8 mouse cellular contexts compared by ENCODE assay signal in the genomic region with DNA sequence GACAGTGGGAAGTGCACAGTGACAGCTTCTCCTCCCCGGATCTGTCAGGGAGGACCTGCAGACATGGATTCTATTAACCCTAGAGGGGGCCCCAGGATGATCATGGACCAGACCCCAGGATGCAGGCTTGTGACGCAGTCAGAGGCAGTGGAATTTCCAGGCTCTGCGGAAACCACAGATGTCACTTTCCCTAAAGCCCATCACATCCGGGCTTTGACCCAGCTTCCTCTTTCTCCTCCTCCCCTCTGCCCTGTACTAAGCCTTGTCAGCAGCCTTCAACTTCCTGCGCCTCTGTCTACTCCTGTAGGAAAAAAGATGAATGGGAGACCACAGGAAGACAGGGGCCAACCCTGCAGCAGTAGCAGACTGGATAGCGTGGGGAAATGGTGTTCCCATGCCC. TPM values are rescaled to one million over a fixed set of nuclear protein-coding genes. Genes with fewer than 3 reads are reported as not detected.
DNase-seq lines count a peak whose midpoint lies in the region; ATAC-seq and TF ChIP-seq lines count a peak whose summit lies in the region.

No protein-coding gene starts in this region.

- H3K36me3 ChIP-seq in forebrain, embryonic 13.5 days (ENCODE audit: poor library complexity, severe bottlenecking), result no peaks in the 10 kb centered on the region
- H3K36me3 ChIP-seq in intestine, embryonic 16.5 days (ENCODE audit: control insufficient read depth, insufficient read depth, low read length), result no peaks in the 10 kb centered on the region

- ATAC-seq in forebrain, embryonic 13.5 days, result no peak
- no peak for ATAC-seq in intestine, embryonic 16.5 days

- peak overlapping the region; percentile 34 for H3K9ac ChIP-seq in forebrain, embryonic 13.5 days
- no peak overlapping the region for H3K9ac ChIP-seq in intestine, embryonic 16.5 days (ENCODE audit: low read depth, low read length)

- peak overlapping the region; percentile 11; the same call in 1 of the 2 replicates for H3K4me3 ChIP-seq in forebrain, embryonic 13.5 days
- no peak overlapping the region for H3K4me3 ChIP-seq in intestine, embryonic 16.5 days (ENCODE audit: low read length)
- H3K4me3 ChIP-seq in lung, adult 2 months (replicated peaks; ENCODE audit: extremely low read depth, low read depth, low read length), result peak overlapping the region; percentile 16
- H3K4me3 ChIP-seq in olfactory bulb, adult 2 months (ENCODE audit: insufficient read depth, low read depth, low read length), result peak overlapping the region; percentile 8

- no peaks in the 10 kb centered on the region for H3K9me3 ChIP-seq in forebrain, embryonic 13.5 days (replicated peaks)
- no peaks in the 10 kb centered on the region for H3K9me3 ChIP-seq in intestine, embryonic 16.5 days (ENCODE audit: control insufficient read depth, low read length)

- intact Hi-C loops in heart, postnatal 14 days (cut with DNase I), result loop anchor here (2.0 to 5.0 kb wide), 2 partner anchors 14 to 111 kb away; no protein-coding TSS in a partner anchor

- H3K4me1 ChIP-seq in forebrain, embryonic 13.5 days, result peaks cover 33% of the 10 kb centered on the region
- peaks cover 19% of the 10 kb centered on the region for H3K4me1 ChIP-seq in intestine, embryonic 16.5 days (ENCODE audit: control insufficient read depth, insufficient read depth, low read length)
- peaks cover 3% of the 10 kb centered on the region; the same call in 1 of the 2 replicates for H3K4me1 ChIP-seq in lung, adult 2 months (ENCODE audit: control insufficient read depth, insufficient read depth, low read length)
- H3K4me1 ChIP-seq in olfactory bulb, adult 2 months (ENCODE audit: control insufficient read depth, insufficient read depth, low read length), result peaks cover 23% of the 10 kb centered on the region

- H3K27ac ChIP-seq in forebrain, embryonic 13.5 days, result peak overlapping the region; percentile 68
- peak overlapping the region; percentile 54; the same call in 1 of the 2 replicates for H3K27ac ChIP-seq in intestine, embryonic 16.5 days (ENCODE audit: low read length)
- H3K27ac ChIP-seq in olfactory bulb, adult 2 months (ENCODE audit: insufficient read depth, low read depth, low read length), result peak overlapping the region; percentile 89

- DNase-seq in heart, adult 11 months, result peak; percentile 98
- no peak for DNase-seq in heart, postnatal 14 days
- DNase-seq in lung, adult 2 months, result no peak
- no peak for DNase-seq in ovary, postnatal 36 days (ENCODE audit: low spot score)
- DNase-seq in Muller cell, postnatal 12 days (ENCODE audit: inconsistent ontology term), result no peak

- WGBS in forebrain, embryonic 13.5 days, result 49% methylated on average over 6 of the region's 6 CpGs
- WGBS in intestine, embryonic 16.5 days, result 29% methylated on average over 6 of the region's 6 CpGs
- WGBS in lung, adult 2 months, result 22% methylated on average over 6 of the region's 6 CpGs
- 16% methylated on average over 6 of the region's 6 CpGs for WGBS in olfactory bulb, adult 2 months

- no peak for TF ChIP-seq POLR2A in lung, adult 2 months (IDR thresholded peaks at IDR 0.05; ENCODE audit: borderline replicate concordance, extremely low read depth, low read depth, low read length)
- TF ChIP-seq POLR2A in olfactory bulb, adult 2 months (IDR thresholded peaks at IDR 0.05; ENCODE audit: insufficient read depth, low read depth, low read length), result no peak

- TF ChIP-seq CTCF in lung, adult 2 months (IDR thresholded peaks at IDR 0.05; ENCODE audit: insufficient read depth, low read length), result no peak
- no peak for TF ChIP-seq CTCF in olfactory bulb, adult 2 months (IDR thresholded peaks at IDR 0.05; ENCODE audit: insufficient read depth, low read depth, low read length)

- H3K27me3 ChIP-seq in forebrain, embryonic 13.5 days, result peaks cover 16% of the 10 kb centered on the region
- 0 out of 2 replicates have a peak, but pooled peaks cover 2% of the 10 kb centered on the region for H3K27me3 ChIP-seq in intestine, embryonic 16.5 days (replicated peaks; ENCODE audit: control insufficient read depth, insufficient read depth, low read length)

- peak overlapping the region; percentile 39 for H3K4me2 ChIP-seq in forebrain, embryonic 13.5 days
- no peak overlapping the region for H3K4me2 ChIP-seq in intestine, embryonic 16.5 days (ENCODE audit: low read depth, low read length)

RNA-seq across cellular contexts. Expression of a gene that starts 5.6 kb away (rescaled TPM):
- not detected for total RNA-seq in heart, postnatal 14 days (2021)
- not detected in 2 replicates for polyA plus RNA-seq in forebrain, embryonic 13.5 days (2015; fragmentation: Nextera tagmentation; extraction: Ambion mirVana)
- polyA plus RNA-seq in intestine, embryonic 16.5 days (2015; fragmentation: Nextera tagmentation; extraction: Ambion mirVana), result not detected in 2 replicates
- polyA plus RNA-seq in lung, adult 2 months (2012; rRNA removed), result 0.80 and 1.1 TPM in 2 replicates
- not detected in 2 replicates for polyA plus RNA-seq in olfactory bulb, adult 2 months (2012; ENCODE audit: insufficient read depth, insufficient read length, low replicate concordance, missing spikeins)

RNA-seq across cellular contexts. Expression of a gene that starts 5.8 kb away (rescaled TPM):
- total RNA-seq in heart, postnatal 14 days (2021), result not detected
- polyA plus RNA-seq in forebrain, embryonic 13.5 days (2015; fragmentation: Nextera tagmentation; extraction: Ambion mirVana), result not detected in 2 replicates
- polyA plus RNA-seq in intestine, embryonic 16.5 days (2015; fragmentation: Nextera tagmentation; extraction: Ambion mirVana), result not detected in 2 replicates
- polyA plus RNA-seq in lung, adult 2 months (2012; rRNA removed), result 0.12 TPM in 1 of 2 replicates, not detected in the other
- polyA plus RNA-seq in olfactory bulb, adult 2 months (2012; ENCODE audit: insufficient read depth, insufficient read length, low replicate concordance, missing spikeins), result not detected in 2 replicates

RNA-seq across cellular contexts. Expression of a gene that starts 16.8 kb away (rescaled TPM):
- total RNA-seq in heart, postnatal 14 days (2021), result 10 to 100 TPM; 13.6 to 23.8 TPM
- 1,756 and 1,774 TPM in 2 replicates for polyA plus RNA-seq in forebrain, embryonic 13.5 days (2015; fragmentation: Nextera tagmentation; extraction: Ambion mirVana)
- 289 and 312 TPM in 2 replicates for polyA plus RNA-seq in intestine, embryonic 16.5 days (2015; fragmentation: Nextera tagmentation; extraction: Ambion mirVana)
- 16.6 and 18.6 TPM in 2 replicates for polyA plus RNA-seq in lung, adult 2 months (2012; rRNA removed)
- 192 TPM in 1 of 2 replicates, not detected in the other for polyA plus RNA-seq in olfactory bulb, adult 2 months (2012; ENCODE audit: insufficient read depth, insufficient read length, low replicate concordance, missing spikeins)

RNA-seq across cellular contexts. Expression of a gene that starts 35.2 kb away (rescaled TPM):
- total RNA-seq in heart, postnatal 14 days (2021), result 10 to 100 TPM; 39.6 to 43.9 TPM
- polyA plus RNA-seq in forebrain, embryonic 13.5 days (2015; fragmentation: Nextera tagmentation; extraction: Ambion mirVana), result 32.8 and 33.6 TPM in 2 replicates
- polyA plus RNA-seq in intestine, embryonic 16.5 days (2015; fragmentation: Nextera tagmentation; extraction: Ambion mirVana), result 24.5 and 24.7 TPM in 2 replicates
- 18.9 and 28.4 TPM in 2 replicates for polyA plus RNA-seq in lung, adult 2 months (2012; rRNA removed)
- not detected in 2 replicates for polyA plus RNA-seq in olfactory bulb, adult 2 months (2012; ENCODE audit: insufficient read depth, insufficient read length, low replicate concordance, missing spikeins)

RNA-seq across cellular contexts. Expression of a gene that starts 45.9 kb away (rescaled TPM):
- total RNA-seq in heart, postnatal 14 days (2021), result 10 to 100 TPM; 23.9 to 24.2 TPM
- polyA plus RNA-seq in forebrain, embryonic 13.5 days (2015; fragmentation: Nextera tagmentation; extraction: Ambion mirVana), result 189 and 191 TPM in 2 replicates
- polyA plus RNA-seq in intestine, embryonic 16.5 days (2015; fragmentation: Nextera tagmentation; extraction: Ambion mirVana), result 196 and 207 TPM in 2 replicates
- polyA plus RNA-seq in lung, adult 2 months (2012; rRNA removed), result 35.3 and 64.8 TPM in 2 replicates
- not detected in 2 replicates for polyA plus RNA-seq in olfactory bulb, adult 2 months (2012; ENCODE audit: insufficient read depth, insufficient read length, low replicate concordance, missing spikeins)
